11 mouse cellular contexts compared by ENCODE assay signal in genomic region chr13:74302050-74303037, GRCm38 (mm10). TPM values are rescaled to one million over a fixed set of nuclear protein-coding genes. Genes with fewer than 3 reads are reported as not detected.
DNase-seq lines count a peak whose midpoint lies in the region; ATAC-seq and TF ChIP-seq lines count a peak whose summit lies in the region.
"Had no signal": no experiment of that assay in that cellular context is flagged by ENCODE, and none has a peak within 500 bp of the region (broad histone marks: within the 10 kb centered on the region; RNA-seq: fewer than 3 reads in every experiment).

No protein-coding gene starts in this region.

- 82% methylated on average over 10 of the region's 10 CpGs for WGBS in kidney, postnatal 0 days
- WGBS in thymus, adult 2 months, result 95% methylated on average over 10 of the region's 10 CpGs
- 81% methylated on average over 10 of the region's 10 CpGs for WGBS in stomach, postnatal 0 days

- H3K4me3 ChIP-seq in kidney, postnatal 0 days (replicated peaks; ENCODE audit: low read depth, low read length), result no peak overlapping the region
- no peak overlapping the region for H3K4me3 ChIP-seq in thymus, adult 2 months (ENCODE audit: control insufficient read depth, insufficient read depth, low read length)
- H3K4me3 ChIP-seq in bone marrow macrophage, adult 2 months (ENCODE audit: insufficient read depth, low read length), result no peak overlapping the region
- no peak overlapping the region for H3K4me3 ChIP-seq in stomach, postnatal 0 days (ENCODE audit: low read depth, low read length)
- H3K4me3 ChIP-seq: forebrain, embryonic 10.5 days; lung, embryonic 15.5 days; neural tube, embryonic 13.5 days had no signal

- DNase-seq in kidney, postnatal 0 days (ENCODE audit: low spot score), result no peak
- no peak for DNase-seq in kidney, adult 18-20 months
- peak; percentile 11 for DNase-seq in thymus, adult 2 months
- DNase-seq in thymus, postnatal 10 days (ENCODE audit: low spot score in 2 of 2), result no peak
- DNase-seq in stomach, postnatal 0 days (ENCODE audit: low spot score), result no peak
- no peak for DNase-seq in spleen, postnatal 4 days (ENCODE audit: low spot score in 2 of 2)
- DNase-seq: heart, adult 18-20 months had no signal

- H3K4me2 ChIP-seq in kidney, postnatal 0 days (ENCODE audit: low read length), result no peak overlapping the region
- no peak overlapping the region for H3K4me2 ChIP-seq in stomach, postnatal 0 days (replicated peaks; ENCODE audit: low read depth)
- H3K4me2 ChIP-seq: lung, embryonic 15.5 days; neural tube, embryonic 13.5 days had no signal

- TF ChIP-seq EP300 in stomach, postnatal 0 days (optimal IDR thresholded peaks at IDR 0.05), result no peak

- no peaks in the 10 kb centered on the region for H3K9me3 ChIP-seq in kidney, postnatal 0 days (replicated peaks; ENCODE audit: low read length)
- no peaks in the 10 kb centered on the region for H3K9me3 ChIP-seq in stomach, postnatal 0 days (ENCODE audit: control insufficient read depth, low read length)
- H3K9me3 ChIP-seq: forebrain, embryonic 10.5 days; lung, embryonic 15.5 days; neural tube, embryonic 13.5 days had no signal

- no peaks in the 10 kb centered on the region for H3K27me3 ChIP-seq in kidney, postnatal 0 days (ENCODE audit: insufficient read depth, low read length)
- no peaks in the 10 kb centered on the region for H3K27me3 ChIP-seq in thymus, adult 2 months (ENCODE audit: control insufficient read depth, insufficient read depth, low read length)
- no peaks in the 10 kb centered on the region for H3K27me3 ChIP-seq in stomach, postnatal 0 days (ENCODE audit: control insufficient read depth, insufficient read depth, low read length)
- H3K27me3 ChIP-seq: lung, embryonic 15.5 days; neural tube, embryonic 13.5 days had no signal

- no peak for ATAC-seq in kidney, postnatal 0 days (replicated peaks; ENCODE audit: low FRiP score, low read depth)
- ATAC-seq in stomach, postnatal 0 days (ENCODE audit: low FRiP score, low TSS enrichment), result peak; percentile 35; the same call in 1 of the 2 replicates

- H3K4me1 ChIP-seq in kidney, postnatal 0 days (replicated peaks; ENCODE audit: insufficient read depth, low read length), result no peaks in the 10 kb centered on the region
- H3K4me1 ChIP-seq in thymus, adult 2 months (replicated peaks; ENCODE audit: control insufficient read depth, insufficient read depth, low read length), result no peaks in the 10 kb centered on the region
- no peaks in the 10 kb centered on the region for H3K4me1 ChIP-seq in bone marrow macrophage, adult 2 months (ENCODE audit: control insufficient read depth, insufficient read depth, low read length)
- no peaks in the 10 kb centered on the region for H3K4me1 ChIP-seq in stomach, postnatal 0 days (replicated peaks; ENCODE audit: control insufficient read depth, insufficient read depth)
- H3K4me1 ChIP-seq: forebrain, embryonic 10.5 days; lung, embryonic 15.5 days; neural tube, embryonic 13.5 days had no signal

- H3K9ac ChIP-seq in kidney, postnatal 0 days (ENCODE audit: low read depth, low read length), result no peak overlapping the region
- H3K9ac ChIP-seq in stomach, postnatal 0 days (ENCODE audit: low read length), result no peak overlapping the region
- H3K9ac ChIP-seq: lung, embryonic 15.5 days; neural tube, embryonic 13.5 days had no signal

- no peak for TF ChIP-seq POLR2A in thymus, adult 2 months (IDR thresholded peaks at IDR 0.05; ENCODE audit: control insufficient read depth, extremely low read depth, insufficient read depth, low read length, poor library complexity)
- TF ChIP-seq POLR2A in bone marrow macrophage, adult 2 months (IDR thresholded peaks at IDR 0.05; ENCODE audit: borderline replicate concordance, low read depth, low read length), result no peak

- no peak overlapping the region for H3K27ac ChIP-seq in kidney, postnatal 0 days
- no peak overlapping the region for H3K27ac ChIP-seq in thymus, adult 2 months (ENCODE audit: control insufficient read depth, insufficient read depth, low read length)
- H3K27ac ChIP-seq in bone marrow macrophage, adult 2 months (ENCODE audit: insufficient read depth, low read depth, low read length), result no peak overlapping the region
- H3K27ac ChIP-seq in stomach, postnatal 0 days (replicated peaks), result no peak overlapping the region
- H3K27ac ChIP-seq: forebrain, embryonic 10.5 days; lung, embryonic 15.5 days; neural tube, embryonic 13.5 days had no signal

- peak; percentile 49; the same call in 1 of the 2 replicates for TF ChIP-seq CTCF in kidney, postnatal 0 days (IDR thresholded peaks at IDR 0.05; ENCODE audit: low read depth)
- TF ChIP-seq CTCF in thymus, adult 2 months (IDR thresholded peaks at IDR 0.05; ENCODE audit: borderline replicate concordance, control insufficient read depth, extremely low read depth, insufficient read depth, low read length, poor library complexity), result no peak
- 0 out of 2 replicates have a peak, but pooled peaks have one; percentile 17 for TF ChIP-seq CTCF in bone marrow macrophage, adult 2 months (IDR thresholded peaks at IDR 0.05; ENCODE audit: low read depth, low read length)
- peak; percentile 55 for TF ChIP-seq CTCF in stomach, postnatal 0 days (IDR thresholded peaks at IDR 0.05; ENCODE audit: low read depth)

- peaks cover 36% of the 10 kb centered on the region for H3K36me3 ChIP-seq in kidney, postnatal 0 days (ENCODE audit: insufficient read depth, low read length)
- H3K36me3 ChIP-seq in thymus, adult 2 months (ENCODE audit: control insufficient read depth, insufficient read depth, low read length), result peaks cover 36% of the 10 kb centered on the region
- peaks cover 19% of the 10 kb centered on the region for H3K36me3 ChIP-seq in stomach, postnatal 0 days (ENCODE audit: control insufficient read depth, insufficient read depth, low read length)

RNA-seq across cellular contexts. Expression of gene Ahrr, which starts 10.2 kb away (rescaled TPM):
- polyA plus RNA-seq in kidney, postnatal 0 days (2015; fragmentation: Nextera tagmentation; extraction: Ambion mirVana), result 0.45 and 0.46 TPM in 2 replicates
- 0.51 and 1.2 TPM in 2 replicates for polyA plus RNA-seq in thymus, adult 2 months (2012; rRNA removed)
- 44.4 and 47.8 TPM in 2 replicates for polyA plus RNA-seq in bone marrow macrophage, adult 2 months (2012; ENCODE audit: insufficient read depth, insufficient read length, missing spikeins)
- 0.47 and 0.53 TPM in 2 replicates for polyA plus RNA-seq in stomach, postnatal 0 days (2015; fragmentation: Nextera tagmentation; extraction: Ambion mirVana)

RNA-seq across cellular contexts. Expression of gene Pdcd6, which starts 15.0 kb away (rescaled TPM):
- 183 and 186 TPM in 2 replicates for polyA plus RNA-seq in kidney, postnatal 0 days (2015; fragmentation: Nextera tagmentation; extraction: Ambion mirVana)
- polyA plus RNA-seq in thymus, adult 2 months (2012; rRNA removed), result 92.8 and 109 TPM in 2 replicates
- polyA plus RNA-seq in bone marrow macrophage, adult 2 months (2012; ENCODE audit: insufficient read depth, insufficient read length, missing spikeins), result 115 and 120 TPM in 2 replicates
- 138 and 142 TPM in 2 replicates for polyA plus RNA-seq in stomach, postnatal 0 days (2015; fragmentation: Nextera tagmentation; extraction: Ambion mirVana)

RNA-seq across cellular contexts. Expression of gene Sdha, which starts 47.7 kb away (rescaled TPM):
- 305 and 346 TPM in 2 replicates for polyA plus RNA-seq in kidney, postnatal 0 days (2015; fragmentation: Nextera tagmentation; extraction: Ambion mirVana)
- polyA plus RNA-seq in thymus, adult 2 months (2012; rRNA removed), result 115 and 127 TPM in 2 replicates
- 141 and 167 TPM in 2 replicates for polyA plus RNA-seq in bone marrow macrophage, adult 2 months (2012; ENCODE audit: insufficient read depth, insufficient read length, missing spikeins)
- 156 and 171 TPM in 2 replicates for polyA plus RNA-seq in stomach, postnatal 0 days (2015; fragmentation: Nextera tagmentation; extraction: Ambion mirVana)

RNA-seq across cellular contexts. Expression of gene Ccdc127, which starts 47.8 kb away (rescaled TPM):
- polyA plus RNA-seq in kidney, postnatal 0 days (2015; fragmentation: Nextera tagmentation; extraction: Ambion mirVana), result 42.7 and 44.1 TPM in 2 replicates
- polyA plus RNA-seq in thymus, adult 2 months (2012; rRNA removed), result 3.6 and 4.0 TPM in 2 replicates
- 23.1 and 27.3 TPM in 2 replicates for polyA plus RNA-seq in bone marrow macrophage, adult 2 months (2012; ENCODE audit: insufficient read depth, insufficient read length, missing spikeins)
- polyA plus RNA-seq in stomach, postnatal 0 days (2015; fragmentation: Nextera tagmentation; extraction: Ambion mirVana), result 31.4 and 33.1 TPM in 2 replicates

Comparison
In these comparisons a context has a peak if more than half of its experiments do, and no peak if none do; other contexts are left out.
1. RNA of gene Ahrr, which starts 10.2 kb away (polyA plus RNA-seq): 44.4 to 47.8 TPM in bone marrow macrophage, adult 2 months; 0.51 to 1.2 TPM in thymus, adult 2 months, 0.47 to 0.53 TPM in stomach, postnatal 0 days and 0.45 to 0.46 TPM in kidney, postnatal 0 days; every median in the first group is over 10 times any median in the second.